Mouse (Mus musculus) limb, embryonic 10.5 days (tissue): ENCODE results near the gene Minpp1. TPM values are rescaled to one million over a fixed set of nuclear protein-coding genes. Genes with fewer than 3 reads are reported as not detected.

Experiments used
- DNase-seq: peaks from one replicate; pipeline ENCODE4 v3.0.0-alpha.2; 2017; ENCODE audit warnings: low spot score
- H3K27ac ChIP-seq: fragments of 300-500 bp; sonication (generic); 2 replicates; pipeline ENCODE4 v1.5.1; 2016; ENCODE audit warnings: mild to moderate bottlenecking
- H3K27me3 ChIP-seq: fragments of 300-500 bp; sonication (generic); 2 replicates; pipeline ENCODE4 v1.6.1; 2016; ENCODE audit warnings: low read depth, mild to moderate bottlenecking; ENCODE audit not compliant: poor library complexity, severe bottlenecking
- H3K36me3 ChIP-seq: fragments of 300-500 bp; sonication (generic); 2 replicates; pipeline ENCODE4 v1.6.1; 2016; ENCODE audit warnings: mild to moderate bottlenecking, moderate library complexity
- H3K4me1 ChIP-seq: fragments of 300-500 bp; sonication (generic); 2 replicates; pipeline ENCODE4 v1.6.1; 2016
- H3K4me3 ChIP-seq: fragments of 300-500 bp; sonication (generic); 2 replicates; pipeline ENCODE4 v1.5.1; 2016; ENCODE audit warnings: mild to moderate bottlenecking, moderate library complexity
- H3K9me3 ChIP-seq: fragments of 300-500 bp; sonication (generic); replicated peaks from 2 replicates; pipeline ENCODE4 v1.6.1; 2016; ENCODE audit warnings: mild to moderate bottlenecking
- WGBS: fragments of 180-500 bp; shearing (Covaris S2); methylation state at CpG from one replicate; pipeline ENCODE4 v1.1.7; 2016; 5-methylcytosine and 5-hydroxymethylcytosine counted together
- polyA plus RNA-seq: library from polyadenylated mRNA; unstranded; fragments of >200 nt; fragmentation: Nextera tagmentation; extraction: Ambion mirVana; gene quantifications from 2 replicates; pipeline ENCODE4 v1.2.1, GENCODE M21; 2016

Gene Minpp1
- polyA plus RNA-seq, 1 experiment from 2014 or later: 76.4 TPM

- Histone ChIP-seq H3K4me3 (no peak overlapping the region), H3K4me1 (no peaks in the 10 kb centered on the region), H3K27me3 (no peaks in the 10 kb centered on the region), H3K9me3 (no peaks in the 10 kb centered on the region), H3K36me3 (peaks cover 70% of the 10 kb centered on the region), H3K27ac (no peak overlapping the region)
- no peak for DNase-seq
- WGBS: 87% methylated on average over 8 of the region's 8 CpGs
Observed at GRCm38 (mm10) chr19:32493471-32493870, 7.9 kb downstream of the Minpp1 start.

- no peaks in the 10 kb centered on the region for H3K9me3 ChIP-seq
- no peak for DNase-seq
- H3K4me3 ChIP-seq: no peak overlapping the region
- H3K36me3 ChIP-seq: peaks cover 81% of the 10 kb centered on the region
- no peaks in the 10 kb centered on the region for H3K27me3 ChIP-seq
- no peak overlapping the region for H3K27ac ChIP-seq
- 92% methylated on average over 13 of the region's 13 CpGs for WGBS
- no peaks in the 10 kb centered on the region for H3K4me1 ChIP-seq
Observed at GRCm38 (mm10) chr19:32494611-32495010, 9.0 kb downstream of the Minpp1 start.

DNA sequence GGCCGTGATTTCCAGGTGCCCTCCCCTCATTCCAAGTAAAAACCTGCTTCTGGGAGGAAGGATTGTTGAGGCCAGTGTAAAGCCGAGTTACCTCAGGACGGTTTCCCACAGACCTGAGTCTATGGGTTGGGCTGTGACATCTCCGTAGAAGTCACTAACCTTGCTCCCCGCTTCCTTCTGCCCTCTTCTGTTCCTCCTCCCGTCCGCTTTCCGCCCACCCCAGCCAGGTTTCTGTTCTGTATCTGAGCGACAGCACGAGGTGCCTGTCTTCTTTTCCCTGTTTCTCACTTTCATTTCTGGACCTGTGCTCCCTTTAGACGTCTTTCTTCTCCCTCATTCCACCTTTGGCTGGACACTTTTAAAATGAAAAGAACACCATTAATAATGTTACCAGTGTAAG, 9.5 kb downstream of the Minpp1 start:
- H3K27me3 ChIP-seq: no peaks in the 10 kb centered on the region
- no peak overlapping the region for H3K4me3 ChIP-seq
- no peak for DNase-seq
- peaks cover 85% of the 10 kb centered on the region for H3K36me3 ChIP-seq
- no peaks in the 10 kb centered on the region for H3K4me1 ChIP-seq
- H3K9me3 ChIP-seq: no peaks in the 10 kb centered on the region
- WGBS: 92% methylated on average over 11 of the region's 11 CpGs
- H3K27ac ChIP-seq: no peak overlapping the region

- peaks cover 85% of the 10 kb centered on the region for H3K36me3 ChIP-seq
- no peaks in the 10 kb centered on the region for H3K9me3 ChIP-seq
- no peak overlapping the region for H3K4me3 ChIP-seq
- DNase-seq: no peak
- no peaks in the 10 kb centered on the region for H3K4me1 ChIP-seq
- H3K27me3 ChIP-seq: no peaks in the 10 kb centered on the region
- H3K27ac ChIP-seq: no peak overlapping the region
- WGBS: 92% methylated on average over 6 of the region's 6 CpGs
Observed at GRCm38 (mm10) chr19:32497411-32497810, 11.8 kb downstream of the Minpp1 start.

- Histone ChIP-seq H3K4me1 (no peaks in the 10 kb centered on the region), H3K27ac (no peak overlapping the region), H3K4me3 (no peak overlapping the region), H3K9me3 (no peaks in the 10 kb centered on the region), H3K27me3 (no peaks in the 10 kb centered on the region), H3K36me3 (peaks cover 82% of the 10 kb centered on the region)
- WGBS: 97% methylated on average over 5 of the region's 5 CpGs
- no peak for DNase-seq
Observed at GRCm38 (mm10) chr19:32498002-32498401, 12.4 kb downstream of the Minpp1 start.

DNA sequence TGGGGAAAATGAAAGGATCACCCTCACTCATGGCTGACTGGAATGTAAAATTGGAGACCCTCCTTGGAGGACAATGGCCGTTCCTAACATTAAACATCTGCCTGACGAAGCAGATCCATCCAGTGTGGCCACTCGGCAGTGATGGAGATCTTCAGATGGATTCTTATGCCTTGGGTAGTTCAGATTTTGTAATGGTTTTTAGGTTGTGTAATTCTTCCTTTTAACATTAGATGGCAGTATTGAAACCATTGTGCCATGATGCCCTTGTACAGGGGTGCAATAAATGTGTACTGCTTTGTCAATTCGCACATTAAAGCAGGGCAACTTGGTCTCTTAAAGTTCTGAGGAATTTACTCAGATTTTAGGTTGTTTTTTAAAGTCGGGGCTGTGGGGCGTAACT, 15.8 kb downstream of the Minpp1 start:
- no peak overlapping the region for H3K27ac ChIP-seq
- H3K27me3 ChIP-seq: no peaks in the 10 kb centered on the region
- no peak for DNase-seq
- H3K36me3 ChIP-seq: peaks cover 79% of the 10 kb centered on the region
- no peaks in the 10 kb centered on the region for H3K9me3 ChIP-seq
- H3K4me1 ChIP-seq: no peaks in the 10 kb centered on the region
- WGBS: 91% methylated on average over 6 of the region's 6 CpGs
- H3K4me3 ChIP-seq: no peak overlapping the region

DNA sequence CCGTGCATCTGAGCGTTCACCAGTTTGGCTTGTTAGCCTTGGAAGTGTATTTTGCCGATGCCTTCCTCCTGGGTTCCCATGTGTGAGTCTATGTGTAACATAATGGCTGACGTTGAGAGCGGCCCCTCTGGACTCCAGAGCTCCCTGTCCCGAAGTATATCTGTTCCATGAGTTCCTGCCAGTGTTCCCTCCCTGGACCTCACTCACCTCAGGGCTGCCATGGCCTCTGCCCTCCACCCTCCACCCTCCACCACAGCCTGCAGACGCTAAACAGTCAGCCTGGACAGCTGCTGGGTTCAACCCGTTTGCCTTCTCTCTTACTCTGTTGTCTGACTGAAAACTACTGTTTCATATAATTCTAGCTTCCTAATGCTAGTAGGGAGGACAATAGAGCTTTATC, 20.5 kb downstream of the Minpp1 start:
- WGBS: 91% methylated on average over 8 of the region's 8 CpGs
- no peak for DNase-seq
- H3K36me3 ChIP-seq: peaks cover 60% of the 10 kb centered on the region

DNA sequence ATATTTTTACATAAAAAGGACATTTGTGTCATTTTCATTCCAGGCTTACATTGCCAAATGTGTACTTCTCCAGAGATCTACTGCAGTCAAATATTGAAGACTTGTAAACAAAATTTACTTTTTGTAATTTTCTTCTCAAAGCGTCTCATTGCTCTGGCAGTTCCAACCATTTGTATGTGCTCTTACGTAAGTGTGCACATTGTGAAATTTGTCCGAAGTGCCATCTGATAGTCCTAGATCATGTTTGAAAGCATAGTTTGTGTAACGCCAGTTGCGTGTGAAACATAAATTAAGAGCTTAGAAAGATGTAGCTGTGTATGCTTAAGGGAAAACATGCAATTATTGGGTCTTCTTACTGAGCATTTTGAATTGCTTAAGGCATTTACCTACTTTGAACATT, 20.9 kb downstream of the Minpp1 start:
- H3K27me3 ChIP-seq: no peaks in the 10 kb centered on the region
- H3K4me3 ChIP-seq: no peak overlapping the region
- WGBS: 94% methylated on average over 5 of the region's 5 CpGs
- DNase-seq: no peak
- no peaks in the 10 kb centered on the region for H3K9me3 ChIP-seq
- peaks cover 60% of the 10 kb centered on the region for H3K36me3 ChIP-seq
- peaks cover 6% of the 10 kb centered on the region for H3K4me1 ChIP-seq
- no peak overlapping the region for H3K27ac ChIP-seq

More for the DNA sequence above, 20.5 kb downstream of the Minpp1 start:
- H3K27ac ChIP-seq: no peak overlapping the region
- H3K9me3 ChIP-seq: no peaks in the 10 kb centered on the region
- peaks cover 6% of the 10 kb centered on the region for H3K4me1 ChIP-seq
- no peak overlapping the region for H3K4me3 ChIP-seq
- H3K27me3 ChIP-seq: no peaks in the 10 kb centered on the region

DNA sequence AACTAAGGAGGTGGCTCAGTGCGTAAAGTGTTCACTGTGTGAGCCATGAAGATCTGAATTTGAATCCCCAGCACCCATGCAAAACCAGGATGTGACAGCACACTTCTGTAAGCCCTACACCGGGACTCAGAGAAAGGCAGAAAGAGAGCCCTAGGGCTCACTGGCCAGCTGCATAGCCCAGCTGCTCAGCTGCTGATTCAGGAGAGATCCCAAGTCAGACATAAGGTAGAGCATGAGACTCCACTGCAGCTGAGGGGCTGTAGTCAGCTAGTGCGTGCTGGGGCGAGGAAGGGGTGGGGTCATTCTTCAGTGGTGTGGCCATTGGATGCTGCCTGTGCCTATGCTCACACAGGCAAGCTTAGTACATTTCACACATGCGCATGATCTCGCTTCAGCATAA, 21.5 kb downstream of the Minpp1 start:
- DNase-seq: no peak

DNA sequence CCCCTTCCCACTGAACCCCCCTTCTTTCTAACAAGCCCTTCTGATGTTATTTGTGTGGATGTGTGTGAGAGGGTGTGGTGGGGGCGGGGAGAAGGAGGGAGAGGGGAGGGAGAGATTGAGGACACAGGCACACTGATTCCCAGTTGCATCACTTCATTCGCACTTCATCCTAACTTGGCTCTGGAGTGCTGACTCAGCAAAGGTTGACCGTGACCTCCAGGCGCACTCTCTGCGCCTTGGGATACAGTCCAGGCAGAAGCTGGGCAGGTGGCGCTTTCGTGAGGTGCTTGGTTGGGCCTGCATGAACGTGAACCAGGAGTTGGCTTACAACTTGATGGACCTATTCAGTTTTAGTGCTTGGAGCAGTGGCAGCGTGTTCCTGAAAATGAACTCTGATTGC, 22.0 kb downstream of the Minpp1 start:
- DNase-seq: no peak
- WGBS: 90% methylated on average over 9 of the region's 9 CpGs
- H3K36me3 ChIP-seq: peaks cover 68% of the 10 kb centered on the region

More for the DNA sequence above, 21.5 kb downstream of the Minpp1 start:
- 95% methylated on average over 6 of the region's 6 CpGs for WGBS
- no peaks in the 10 kb centered on the region for H3K27me3 ChIP-seq
- peaks cover 63% of the 10 kb centered on the region for H3K36me3 ChIP-seq
- peaks cover 6% of the 10 kb centered on the region for H3K4me1 ChIP-seq
- H3K4me3 ChIP-seq: no peak overlapping the region
- no peak overlapping the region for H3K27ac ChIP-seq
- no peaks in the 10 kb centered on the region for H3K9me3 ChIP-seq

GRCm38 (mm10) chr19:32510267-32510666, 24.7 kb downstream of the Minpp1 start:
- no peak for DNase-seq
- Histone ChIP-seq H3K9me3 (no peaks in the 10 kb centered on the region), H3K27ac (no peak overlapping the region), H3K36me3 (peaks cover 76% of the 10 kb centered on the region), H3K27me3 (no peaks in the 10 kb centered on the region), H3K4me3 (no peak overlapping the region), H3K4me1 (peaks cover 6% of the 10 kb centered on the region)
- WGBS: 74% methylated on average over 3 of the region's 3 CpGs

More for the DNA sequence above, 22.0 kb downstream of the Minpp1 start:
- Histone ChIP-seq H3K27ac (no peak overlapping the region), H3K27me3 (no peaks in the 10 kb centered on the region), H3K4me1 (peaks cover 6% of the 10 kb centered on the region), H3K4me3 (no peak overlapping the region), H3K9me3 (no peaks in the 10 kb centered on the region)

DNA sequence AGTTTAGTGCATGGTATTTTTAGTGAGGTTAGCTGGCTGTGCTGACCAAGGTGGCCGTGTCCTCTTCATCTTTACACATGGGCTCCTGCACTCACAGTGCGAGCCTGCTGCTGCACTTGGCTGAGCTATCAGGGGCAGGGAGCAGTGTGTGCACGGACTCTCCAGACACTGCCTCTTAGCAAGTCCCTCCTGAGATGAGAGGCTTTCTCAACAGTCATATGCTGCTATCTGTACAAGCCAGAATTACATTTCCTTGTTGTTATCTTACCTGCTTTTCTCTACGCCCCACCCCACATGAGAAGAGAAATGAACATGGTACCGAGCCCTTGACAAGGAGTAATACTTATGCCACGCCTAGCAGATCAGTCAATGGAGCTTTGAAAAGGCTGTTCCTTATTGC, 25.4 kb downstream of the Minpp1 start:
- no peaks in the 10 kb centered on the region for H3K9me3 ChIP-seq
- no peak overlapping the region for H3K27ac ChIP-seq
- peaks cover 76% of the 10 kb centered on the region for H3K36me3 ChIP-seq
- H3K27me3 ChIP-seq: no peaks in the 10 kb centered on the region
- H3K4me3 ChIP-seq: no peak overlapping the region
- 93% methylated on average over 6 of the region's 6 CpGs for WGBS
- peaks cover 6% of the 10 kb centered on the region for H3K4me1 ChIP-seq
- DNase-seq: no peak

GRCm38 (mm10) chr19:32512518-32512917, 26.9 kb downstream of the Minpp1 start:
- H3K4me3 ChIP-seq: no peak overlapping the region
- H3K4me1 ChIP-seq: peaks cover 6% of the 10 kb centered on the region
- no peaks in the 10 kb centered on the region for H3K9me3 ChIP-seq
- DNase-seq: no peak
- no peak overlapping the region for H3K27ac ChIP-seq
- peaks cover 78% of the 10 kb centered on the region for H3K36me3 ChIP-seq
- 49% methylated on average over 1 of the region's 1 CpGs for WGBS
- H3K27me3 ChIP-seq: no peaks in the 10 kb centered on the region

DNA sequence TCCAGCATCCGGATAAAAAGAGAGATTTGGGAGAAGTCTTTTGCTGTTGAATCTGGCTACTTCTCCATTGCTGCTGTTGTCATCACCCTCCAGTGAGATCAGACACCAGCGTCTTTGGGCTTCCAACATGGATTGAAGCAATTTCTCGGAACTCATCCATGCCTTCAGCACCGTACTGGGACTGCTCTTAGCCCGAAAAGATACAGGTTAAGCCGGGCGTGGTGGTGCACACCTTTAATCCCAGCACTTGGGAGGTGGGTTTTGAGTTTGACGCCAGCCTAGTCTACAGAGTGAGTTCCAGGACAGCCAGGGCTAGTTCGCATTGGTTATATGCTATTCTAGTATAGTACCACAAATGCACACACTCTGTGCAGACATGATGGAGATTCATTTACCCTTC, 31.0 kb downstream of the Minpp1 start:
- no peak overlapping the region for H3K27ac ChIP-seq
- no peak overlapping the region for H3K4me3 ChIP-seq
- peaks cover 64% of the 10 kb centered on the region for H3K36me3 ChIP-seq
- DNase-seq: no peak
- WGBS: 98% methylated on average over 9 of the region's 9 CpGs
- no peaks in the 10 kb centered on the region for H3K27me3 ChIP-seq
- H3K9me3 ChIP-seq: no peaks in the 10 kb centered on the region
- no peaks in the 10 kb centered on the region for H3K4me1 ChIP-seq
